Mouse (Mus musculus): ENCODE measurements at regions not wholly inside any gene's neighbourhood (a gene's known extent, or its start where the extent isn't known, plus 50 kb on each side); places are given as distances from the start of the nearest gene placed in this dataset.
A peak's percentile ranks its signal among the peaks of the same experiment; 100 is the strongest.

DNA sequence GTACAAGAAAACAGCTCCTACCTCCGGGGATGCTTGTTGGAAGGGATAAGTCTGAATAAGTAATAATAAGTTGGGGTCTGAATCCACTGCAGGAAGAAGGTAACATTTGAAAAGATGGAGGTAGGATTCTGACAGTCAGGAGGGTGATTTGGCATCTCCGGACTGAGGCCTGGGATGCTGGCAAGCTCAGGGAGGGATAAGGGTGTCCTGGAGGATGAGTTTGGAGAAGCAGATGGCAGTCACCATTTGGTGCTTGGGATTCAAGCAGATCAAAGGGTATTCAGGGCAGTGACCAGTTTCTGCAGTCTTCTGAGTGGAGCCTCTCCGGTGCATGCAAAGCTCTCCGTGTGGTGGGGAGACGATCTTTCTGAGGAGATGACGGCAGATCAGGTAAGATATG is 62.9 kb upstream of the Gm2310 start:
- DNase-seq (ENCODE audit: low spot score in 2 of 2): no peak

DNA sequence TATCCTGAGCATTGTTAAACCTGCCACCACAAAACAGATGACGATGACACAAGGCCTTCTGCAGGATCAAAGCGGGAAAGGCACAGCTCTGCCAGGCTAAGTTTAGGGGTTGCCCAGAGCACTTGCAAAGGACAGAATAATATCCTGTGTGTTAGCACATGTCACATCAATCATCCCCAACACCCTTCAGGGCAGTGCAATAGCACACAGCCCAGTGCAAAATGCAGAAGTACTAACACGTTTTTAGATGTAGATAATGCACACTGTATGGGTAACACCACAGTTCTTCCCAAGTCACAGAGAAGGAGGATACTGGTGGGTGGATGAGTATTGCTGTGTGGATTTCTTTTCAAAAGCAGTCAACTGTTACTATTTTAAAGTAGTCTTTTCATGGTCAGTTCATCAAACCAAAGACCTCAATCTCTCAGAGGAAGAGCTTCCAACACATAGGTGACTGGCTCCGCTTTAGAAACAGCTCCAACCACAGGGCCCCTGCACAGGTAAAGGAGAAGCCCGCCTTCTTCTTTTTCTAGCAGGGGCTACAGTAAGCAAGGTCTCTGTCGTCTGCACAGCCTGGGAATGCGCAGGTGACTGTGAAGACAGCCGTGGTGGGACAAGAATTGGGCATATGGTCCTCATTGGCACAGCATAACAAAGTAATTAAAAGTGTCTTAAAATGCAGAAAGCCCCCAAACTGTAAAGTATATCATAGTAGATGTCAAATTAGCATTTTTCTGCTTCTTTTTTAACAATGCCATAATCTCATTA is 61.6 kb upstream of the Gm2310 start:
- DNase-seq (ENCODE audit: low spot score in 2 of 2): no peak

DNA sequence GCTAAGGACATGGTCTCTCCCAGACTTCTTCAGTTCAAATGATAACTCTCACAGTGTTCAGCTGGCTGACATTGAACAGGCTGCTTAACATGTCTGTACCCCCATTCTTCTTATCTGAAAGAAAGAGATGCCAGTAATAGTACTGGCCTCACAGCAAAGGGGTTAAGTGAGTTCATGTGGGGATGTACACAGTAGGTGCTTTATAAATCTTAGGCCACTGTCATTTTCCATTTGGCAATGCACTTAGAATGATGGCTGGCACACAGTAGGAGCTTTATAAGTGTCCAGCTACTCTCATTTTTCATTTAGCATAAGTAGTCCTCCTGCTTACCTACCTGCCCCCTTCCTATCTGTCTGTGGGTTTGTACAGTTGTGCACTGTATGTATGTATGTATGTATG is 60.3 kb upstream of the Gm2310 start:
- no peak for DNase-seq (ENCODE audit: low spot score in 2 of 2)

DNA sequence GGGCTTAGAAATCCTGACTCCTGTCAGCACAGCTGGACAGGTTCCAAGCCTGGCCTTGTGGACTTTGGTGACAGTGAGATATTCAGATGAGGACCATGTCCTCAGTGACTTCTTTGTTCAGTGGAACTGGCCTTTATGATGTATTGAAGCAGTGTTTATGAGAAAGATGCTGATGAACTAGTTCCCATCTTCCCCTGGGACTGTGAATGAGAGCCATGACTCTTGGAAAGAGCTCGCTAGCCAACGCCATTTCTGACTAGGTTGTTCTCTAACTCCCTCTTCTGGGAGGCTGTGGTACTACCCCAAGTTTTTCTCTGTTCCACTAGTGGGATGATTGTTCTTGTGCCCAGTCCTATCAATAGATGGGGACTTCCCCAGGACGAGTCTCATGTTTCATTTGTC is 57.7 kb upstream of the Gm2310 start:
- DNase-seq (ENCODE audit: low spot score in 2 of 2): peak; percentile 28 to 74

DNA sequence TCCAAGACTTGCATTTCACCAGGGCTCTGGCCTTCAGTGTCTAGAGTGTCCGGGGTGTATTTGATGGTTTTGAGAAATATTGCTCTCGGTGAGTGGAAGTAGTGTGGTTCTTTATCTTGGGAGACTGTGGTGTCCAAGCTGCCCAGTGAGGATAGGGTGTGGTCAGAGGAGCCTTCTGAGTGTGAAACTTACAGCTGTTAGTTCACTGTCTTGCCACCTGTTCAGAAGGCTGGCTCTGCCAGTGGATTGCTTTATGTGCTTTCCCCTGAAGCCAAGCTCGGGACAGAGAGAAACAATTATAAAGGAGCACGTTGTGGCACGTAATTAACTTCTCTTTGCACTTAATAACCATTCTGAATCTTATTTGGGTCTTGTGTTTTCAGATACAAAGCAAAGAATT is 57.2 kb upstream of the Gm2310 start:
- DNase-seq (ENCODE audit: low spot score in 2 of 2): no peak

DNA sequence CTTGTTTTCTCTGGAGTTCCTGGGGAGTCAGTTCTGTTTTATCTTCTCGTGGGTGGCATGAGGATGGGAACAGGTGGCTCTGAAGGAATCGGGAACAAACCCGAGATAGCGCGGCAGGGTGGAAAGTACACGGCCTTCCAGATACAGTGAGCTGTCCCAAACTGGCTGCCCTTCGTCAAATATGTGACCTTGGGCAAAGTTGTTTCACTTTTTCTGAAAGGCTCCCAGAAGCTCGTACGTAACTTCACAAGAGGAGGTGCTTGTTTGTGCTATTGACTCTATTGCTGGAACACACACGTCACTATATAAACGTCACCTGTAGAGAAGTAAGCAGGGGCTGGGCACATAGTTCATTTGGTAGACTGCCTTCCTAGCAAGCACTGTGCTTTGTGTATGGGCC is 49.9 kb upstream of the Gm2310 start:
- peak in 1 of 2 experiments; percentile 24 for DNase-seq (ENCODE audit: low spot score in 2 of 2)

All from layer of hippocampus, adult 18-20 months (tissue).